Mouse (Mus musculus) C2C12 (cell line): ENCODE results near the gene Wwox.

Experiments
- CEBPB ChIP-seq: IDR thresholded peaks from one replicate; pipeline ENCODE4 v1.6.1; 2011; ENCODE audit warnings: low read depth, mild to moderate bottlenecking, control low read depth, moderate library complexity
- CTCF ChIP-seq: IDR thresholded peaks from one replicate; pipeline ENCODE4 v1.5.1; 2011; ENCODE audit not compliant: control insufficient read depth, insufficient read depth, insufficient read length
- FOSL1 ChIP-seq: IDR thresholded peaks from one replicate; pipeline ENCODE4 v1.8.0; 2011; ENCODE audit warnings: mild to moderate bottlenecking, low read length; ENCODE audit not compliant: poor library complexity, insufficient read depth, severe bottlenecking
- MAX ChIP-seq: IDR thresholded peaks from one replicate; pipeline ENCODE4 v1.6.1; 2011; ENCODE audit warnings: mild to moderate bottlenecking, control low read depth
- MYOD1 ChIP-seq: IDR thresholded peaks from one replicate; pipeline ENCODE4 v1.6.1; 2011; ENCODE audit warnings: low read depth; ENCODE audit not compliant: control insufficient read depth, insufficient read length
- MYOG ChIP-seq: IDR thresholded peaks from one replicate; pipeline ENCODE4 v1.6.1; 2011; ENCODE audit not compliant: control insufficient read depth, insufficient read length; ENCODE audit errors: extremely low read depth
- USF1 ChIP-seq: IDR thresholded peaks from one replicate; pipeline ENCODE4 v1.6.1; 2011; ENCODE audit warnings: low read depth, mild to moderate bottlenecking, control low read depth, moderate library complexity

DNA sequence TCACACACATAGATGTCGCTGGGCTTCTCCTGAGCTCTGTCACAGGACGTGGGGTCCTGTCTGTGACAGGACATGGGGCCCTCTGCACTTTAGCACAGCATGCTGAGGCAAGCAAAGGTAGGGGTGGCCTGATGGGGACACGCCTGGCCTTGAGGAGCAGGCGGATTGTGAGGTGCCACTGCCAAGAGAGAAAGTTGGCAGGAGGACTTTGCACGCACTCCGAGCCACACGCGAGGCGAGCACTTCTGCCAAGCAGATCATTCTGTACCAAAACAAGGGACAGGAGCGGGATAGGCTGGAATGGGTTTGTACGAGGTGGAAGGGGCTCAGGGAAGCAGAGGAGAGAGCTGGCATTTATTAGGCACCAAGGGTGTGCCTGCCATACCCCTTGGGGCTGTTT is 543.3 kb downstream of the Wwox start:
- TF ChIP-seq CTCF (no peak), MYOD1 (no peak), CEBPB (no peak), USF1 (no peak), MYOG (no peak), MAX (no peak), FOSL1 (no peak)
